Comparison of ENCODE assay signal across 16 mouse cellular contexts in the genomic region with DNA sequence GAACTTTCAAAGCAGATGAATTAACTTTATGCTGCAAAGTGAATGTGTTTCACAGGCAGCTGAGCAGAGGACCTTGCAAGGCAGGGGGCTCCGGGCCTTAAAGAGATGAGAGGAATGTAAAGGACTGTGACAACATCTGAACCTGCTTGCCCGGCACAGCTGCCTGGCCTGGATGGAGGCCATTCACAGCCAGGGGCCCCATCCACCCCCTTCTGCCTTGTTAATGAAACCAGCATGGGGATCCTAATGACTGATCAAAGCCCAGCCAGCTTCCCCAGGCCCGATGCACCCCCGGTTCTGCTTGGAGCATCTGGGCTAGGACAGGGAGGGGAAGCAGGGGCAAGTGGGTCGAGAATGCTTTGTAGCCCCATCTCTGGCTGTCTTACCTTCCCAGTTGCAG.
DNase-seq lines count a peak whose midpoint lies in the region; ATAC-seq lines count a peak whose summit lies in the region.
"Had no signal": no experiment of that assay in that cellular context is flagged by ENCODE, and none has a peak within 500 bp of the region (broad histone marks: within the 10 kb centered on the region; RNA-seq: fewer than 3 reads in every experiment).

No protein-coding gene starts in this region.

- no peaks in the 10 kb centered on the region for H3K9me3 ChIP-seq in hindbrain, embryonic 10.5 days
- no peaks in the 10 kb centered on the region for H3K9me3 ChIP-seq in hindbrain, embryonic 14.5 days (ENCODE audit: control insufficient read depth, low read length)
- no peaks in the 10 kb centered on the region for H3K9me3 ChIP-seq in embryonic facial prominence, embryonic 10.5 days
- H3K9me3 ChIP-seq in hindbrain, embryonic 16.5 days (ENCODE audit: control insufficient read depth, low read length), result no peaks in the 10 kb centered on the region
- no peaks in the 10 kb centered on the region for H3K9me3 ChIP-seq in midbrain, embryonic 16.5 days (replicated peaks; ENCODE audit: control insufficient read depth, low read length, poor library complexity, severe bottlenecking)
- H3K9me3 ChIP-seq: limb, embryonic 12.5 days; lung, embryonic 15.5 days had no signal

- no peak overlapping the region for H3K4me2 ChIP-seq in hindbrain, embryonic 14.5 days (replicated peaks)
- H3K4me2 ChIP-seq in hindbrain, embryonic 16.5 days (ENCODE audit: low read length), result no peak overlapping the region
- H3K4me2 ChIP-seq in midbrain, embryonic 16.5 days (ENCODE audit: low read length), result no peak overlapping the region
- H3K4me2 ChIP-seq: limb, embryonic 12.5 days; lung, embryonic 15.5 days had no signal

- DNase-seq in hindbrain, embryonic 10.5 days (ENCODE audit: low spot score), result peak; percentile 68
- no peak for DNase-seq in hindbrain, embryonic 14.5 days (ENCODE audit: low spot score)
- peak; percentile 78 for DNase-seq in embryonic facial prominence, embryonic 10.5 days (ENCODE audit: low spot score)
- no peak for DNase-seq in thymus, postnatal 25 days
- DNase-seq: cerebellum, postnatal 10 days; heart, postnatal 4 days; kidney, postnatal 10 days; right cerebral cortex, adult 18-20 months; thymus, postnatal 36 days had no signal

- peak overlapping the region; percentile 80 for H3K27ac ChIP-seq in hindbrain, embryonic 10.5 days
- H3K27ac ChIP-seq in hindbrain, embryonic 14.5 days, result no peak overlapping the region
- H3K27ac ChIP-seq in embryonic facial prominence, embryonic 10.5 days (replicated peaks), result peak overlapping the region; percentile 69
- no peak overlapping the region for H3K27ac ChIP-seq in hindbrain, embryonic 16.5 days (ENCODE audit: low read depth, low read length)
- H3K27ac ChIP-seq in midbrain, embryonic 16.5 days (ENCODE audit: low read length), result no peak overlapping the region
- H3K27ac ChIP-seq: limb, embryonic 12.5 days; lung, embryonic 15.5 days had no signal

- peak overlapping the region; percentile 11; the same call in 1 of the 2 replicates for H3K4me3 ChIP-seq in hindbrain, embryonic 10.5 days
- H3K4me3 ChIP-seq in hindbrain, embryonic 14.5 days (replicated peaks; ENCODE audit: low read length), result no peak overlapping the region
- H3K4me3 ChIP-seq in embryonic facial prominence, embryonic 10.5 days, result no peak overlapping the region
- no peak overlapping the region for H3K4me3 ChIP-seq in hindbrain, embryonic 16.5 days (ENCODE audit: low read length)
- H3K4me3 ChIP-seq in midbrain, embryonic 16.5 days (ENCODE audit: low read depth, low read length), result no peak overlapping the region
- H3K4me3 ChIP-seq: limb, embryonic 12.5 days; lung, embryonic 15.5 days; myocyte had no signal

- peaks cover 72% of the 10 kb centered on the region for H3K4me1 ChIP-seq in hindbrain, embryonic 10.5 days (replicated peaks)
- peaks cover 29% of the 10 kb centered on the region for H3K4me1 ChIP-seq in hindbrain, embryonic 14.5 days (replicated peaks; ENCODE audit: control insufficient read depth, insufficient read depth, low read length)
- H3K4me1 ChIP-seq in embryonic facial prominence, embryonic 10.5 days, result peaks cover 68% of the 10 kb centered on the region
- peaks cover 11% of the 10 kb centered on the region for H3K4me1 ChIP-seq in hindbrain, embryonic 16.5 days (ENCODE audit: control insufficient read depth, insufficient read depth, low read depth, low read length)
- H3K4me1 ChIP-seq in midbrain, embryonic 16.5 days (ENCODE audit: control insufficient read depth, insufficient read depth, low read length), result peaks cover 4% of the 10 kb centered on the region; the same call in 1 of the 2 replicates
- H3K4me1 ChIP-seq: lung, embryonic 15.5 days had no signal

- H3K9ac ChIP-seq in hindbrain, embryonic 14.5 days, result no peak overlapping the region
- 0 out of 2 replicates have a peak overlapping the region, but pooled peaks have one; percentile 28 for H3K9ac ChIP-seq in hindbrain, embryonic 16.5 days (ENCODE audit: low read depth, low read length)
- H3K9ac ChIP-seq in midbrain, embryonic 16.5 days (ENCODE audit: low read depth, low read length), result peak overlapping the region; percentile 8; the same call in 1 of the 2 replicates
- H3K9ac ChIP-seq: limb, embryonic 12.5 days; lung, embryonic 15.5 days had no signal

- no peaks in the 10 kb centered on the region for H3K27me3 ChIP-seq in hindbrain, embryonic 10.5 days (ENCODE audit: insufficient read depth, poor library complexity, severe bottlenecking)
- H3K27me3 ChIP-seq in hindbrain, embryonic 14.5 days (ENCODE audit: control insufficient read depth, insufficient read depth, low read length), result no peaks in the 10 kb centered on the region
- H3K27me3 ChIP-seq in embryonic facial prominence, embryonic 10.5 days (replicated peaks; ENCODE audit: low read depth, poor library complexity, severe bottlenecking), result no peaks in the 10 kb centered on the region
- no peaks in the 10 kb centered on the region for H3K27me3 ChIP-seq in hindbrain, embryonic 16.5 days (replicated peaks; ENCODE audit: control insufficient read depth, insufficient read depth, low read length)
- no peaks in the 10 kb centered on the region for H3K27me3 ChIP-seq in midbrain, embryonic 16.5 days (ENCODE audit: control insufficient read depth, insufficient read depth, low read depth, low read length)
- H3K27me3 ChIP-seq: lung, embryonic 15.5 days had no signal

- 2% methylated on average over 5 of the region's 5 CpGs for WGBS in hindbrain, embryonic 10.5 days
- 5% methylated on average over 5 of the region's 5 CpGs for WGBS in hindbrain, embryonic 14.5 days
- 4% methylated on average over 5 of the region's 5 CpGs for WGBS in embryonic facial prominence, embryonic 10.5 days
- WGBS in hindbrain, embryonic 16.5 days, result 3% methylated on average over 5 of the region's 5 CpGs
- WGBS in midbrain, embryonic 16.5 days, result 6% methylated on average over 5 of the region's 5 CpGs

- peaks cover 21% of the 10 kb centered on the region; the same call in 1 of the 2 replicates for H3K36me3 ChIP-seq in hindbrain, embryonic 10.5 days
- H3K36me3 ChIP-seq in hindbrain, embryonic 14.5 days (replicated peaks; ENCODE audit: control insufficient read depth, insufficient read depth), result no peaks in the 10 kb centered on the region
- peaks cover 16% of the 10 kb centered on the region for H3K36me3 ChIP-seq in embryonic facial prominence, embryonic 10.5 days (replicated peaks)
- H3K36me3 ChIP-seq in hindbrain, embryonic 16.5 days (ENCODE audit: control insufficient read depth, insufficient read depth, low read length), result no peaks in the 10 kb centered on the region
- H3K36me3 ChIP-seq in midbrain, embryonic 16.5 days (ENCODE audit: control insufficient read depth, insufficient read depth, low read length), result no peaks in the 10 kb centered on the region
- H3K36me3 ChIP-seq: limb, embryonic 12.5 days; lung, embryonic 15.5 days had no signal

- no peak for ATAC-seq in hindbrain, embryonic 14.5 days (ENCODE audit: low FRiP score)
- ATAC-seq in hindbrain, embryonic 16.5 days, result 0 out of 2 replicates have a peak, but pooled peaks have one; percentile 15
- ATAC-seq in midbrain, embryonic 16.5 days, result no peak
- ATAC-seq in monocyte, adult 5-6 weeks (replicated peaks; ENCODE audit: insufficient number of reproducible peaks, low FRiP score, low TSS enrichment, poor library complexity, severe bottlenecking), result no peak
- ATAC-seq: CD4-positive, CD25-positive, alpha-beta regulatory T cell, adult 4 months had no signal

Comparison
In these comparisons a context has a peak if more than half of its experiments do, and no peak if none do; other contexts are left out.
1. DNase-seq: peak in hindbrain, embryonic 10.5 days (single experiment) and embryonic facial prominence, embryonic 10.5 days (single experiment); none in hindbrain, embryonic 14.5 days (single experiment) and thymus, postnatal 25 days (single experiment).
2. H3K27ac ChIP-seq: peak in hindbrain, embryonic 10.5 days (single experiment) and embryonic facial prominence, embryonic 10.5 days (single experiment); none in hindbrain, embryonic 14.5 days (single experiment), hindbrain, embryonic 16.5 days (single experiment) and midbrain, embryonic 16.5 days (single experiment).